Mouse (Mus musculus): Measurements from ENCODE around the gene Tyrobp.

GRCm38 (mm10) chr7:30435156-30435555 is 21.6 kb downstream of the Tyrobp start:
- TF ChIP-seq CTCF (IDR thresholded peaks at IDR 0.05; ENCODE audit: low read depth) (no peak), EP300 (IDR thresholded peaks at IDR 0.05; ENCODE audit: low read depth) (no peak)

Data from heart, postnatal 0 days (tissue).